Mouse (Mus musculus): Measurements from ENCODE around the gene Lhx9.

DNA sequence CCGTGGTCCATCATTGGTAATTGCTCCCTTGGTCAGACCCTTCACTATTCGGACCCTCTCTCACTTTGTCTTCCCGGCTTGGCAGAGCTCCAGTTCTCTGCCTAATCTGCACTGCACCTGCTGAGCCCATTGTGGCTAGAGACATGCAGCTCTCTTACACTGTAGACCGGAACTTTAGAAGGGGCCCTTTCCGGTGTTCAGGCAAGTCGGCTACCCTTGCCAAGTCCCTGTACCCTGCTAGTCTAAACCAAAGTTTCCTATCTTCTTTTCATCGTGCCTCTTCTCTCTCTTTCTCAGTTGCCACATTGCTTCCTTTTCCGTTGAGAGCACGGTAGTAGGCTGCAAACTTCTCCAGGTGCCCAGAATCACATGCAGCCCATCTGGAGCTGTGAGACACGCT lies 62.5 kb downstream of the Lhx9 start:
- no peak for TF ChIP-seq POLR2A (IDR thresholded peaks at IDR 0.05; ENCODE audit: borderline replicate concordance, insufficient read depth, low read length)
- TF ChIP-seq CTCF (IDR thresholded peaks at IDR 0.05; ENCODE audit: borderline replicate concordance, insufficient read depth, low read depth, low read length), result no peak
